Mouse (Mus musculus): ENCODE measurements around the gene Dld. TPM values are rescaled to one million over a fixed set of nuclear protein-coding genes. Genes with fewer than 3 reads are reported as not detected.
A peak's percentile ranks its signal among the peaks of the same experiment; 100 is the strongest.

Gene Dld
- polyA plus RNA-seq, 1 experiment = 109 TPM

- 51% methylated on average over 9 of the region's 9 CpGs for WGBS
- Histone ChIP-seq H3K27me3 (ENCODE audit: control insufficient read depth, insufficient read depth, low read length) (no peaks in the 10 kb centered on the region), H3K27ac (ENCODE audit: insufficient read depth, low read length) (no peak overlapping the region), H3K4me3 (replicated peaks; ENCODE audit: insufficient read depth, low read depth, low read length) (no peak overlapping the region), H3K4me1 (ENCODE audit: control insufficient read depth, insufficient read depth, low read length) (peaks cover 9% of the 10 kb centered on the region; the same call in 1 of the 2 replicates)
- TF ChIP-seq POLR2A (IDR thresholded peaks at IDR 0.05; ENCODE audit: borderline replicate concordance, insufficient read depth, low read length) = no peak
- no peak for TF ChIP-seq CTCF (IDR thresholded peaks at IDR 0.05; ENCODE audit: borderline replicate concordance, insufficient read depth, low read depth, low read length)
- no peak for DNase-seq
Measured at GRCm38 (mm10) chr12:31310687-31311086, 40.6 kb downstream of the Dld start.

GRCm38 (mm10) chr12:31307756-31308155 is 43.5 kb downstream of the Dld start:
- no peak for TF ChIP-seq CTCF (IDR thresholded peaks at IDR 0.05; ENCODE audit: borderline replicate concordance, insufficient read depth, low read depth, low read length)
- TF ChIP-seq POLR2A (IDR thresholded peaks at IDR 0.05; ENCODE audit: borderline replicate concordance, insufficient read depth, low read length) = no peak
- DNase-seq = no peak
- no peak overlapping the region for H3K4me3 ChIP-seq (replicated peaks; ENCODE audit: insufficient read depth, low read depth, low read length)
- 43% methylated on average over 8 of the region's 8 CpGs for WGBS
- no peaks in the 10 kb centered on the region for H3K27me3 ChIP-seq (ENCODE audit: control insufficient read depth, insufficient read depth, low read length)
- H3K27ac ChIP-seq (ENCODE audit: insufficient read depth, low read length) = no peak overlapping the region
- H3K4me1 ChIP-seq (ENCODE audit: control insufficient read depth, insufficient read depth, low read length) = peaks cover 9% of the 10 kb centered on the region; the same call in 1 of the 2 replicates

- Histone ChIP-seq H3K27ac (ENCODE audit: insufficient read depth, low read length) (no peak overlapping the region), H3K27me3 (ENCODE audit: control insufficient read depth, insufficient read depth, low read length) (no peaks in the 10 kb centered on the region), H3K4me3 (replicated peaks; ENCODE audit: insufficient read depth, low read depth, low read length) (no peak overlapping the region), H3K4me1 (ENCODE audit: control insufficient read depth, insufficient read depth, low read length) (peaks cover 9% of the 10 kb centered on the region; the same call in 1 of the 2 replicates)
- WGBS = 26% methylated on average over 8 of the region's 8 CpGs
- peak; percentile 23 to 55 for DNase-seq
- no peak for TF ChIP-seq CTCF (IDR thresholded peaks at IDR 0.05; ENCODE audit: borderline replicate concordance, insufficient read depth, low read depth, low read length)
- no peak for TF ChIP-seq POLR2A (IDR thresholded peaks at IDR 0.05; ENCODE audit: borderline replicate concordance, insufficient read depth, low read length)
Measured at GRCm38 (mm10) chr12:31307011-31307410, 44.2 kb downstream of the Dld start.

GRCm38 (mm10) chr12:31306075-31306675 is 45.1 kb downstream of the Dld start:
- no peak overlapping the region for H3K27ac ChIP-seq (ENCODE audit: insufficient read depth, low read length)
- no peak for DNase-seq
- TF ChIP-seq CTCF (IDR thresholded peaks at IDR 0.05; ENCODE audit: borderline replicate concordance, insufficient read depth, low read depth, low read length) (no peak), POLR2A (IDR thresholded peaks at IDR 0.05; ENCODE audit: borderline replicate concordance, insufficient read depth, low read length) (no peak)
- H3K27me3 ChIP-seq (ENCODE audit: control insufficient read depth, insufficient read depth, low read length) = no peaks in the 10 kb centered on the region
- H3K4me1 ChIP-seq (ENCODE audit: control insufficient read depth, insufficient read depth, low read length) = peaks cover 9% of the 10 kb centered on the region; the same call in 1 of the 2 replicates
- H3K4me3 ChIP-seq (replicated peaks; ENCODE audit: insufficient read depth, low read depth, low read length) = no peak overlapping the region
- WGBS = 70% methylated on average over 5 of the region's 5 CpGs

DNA sequence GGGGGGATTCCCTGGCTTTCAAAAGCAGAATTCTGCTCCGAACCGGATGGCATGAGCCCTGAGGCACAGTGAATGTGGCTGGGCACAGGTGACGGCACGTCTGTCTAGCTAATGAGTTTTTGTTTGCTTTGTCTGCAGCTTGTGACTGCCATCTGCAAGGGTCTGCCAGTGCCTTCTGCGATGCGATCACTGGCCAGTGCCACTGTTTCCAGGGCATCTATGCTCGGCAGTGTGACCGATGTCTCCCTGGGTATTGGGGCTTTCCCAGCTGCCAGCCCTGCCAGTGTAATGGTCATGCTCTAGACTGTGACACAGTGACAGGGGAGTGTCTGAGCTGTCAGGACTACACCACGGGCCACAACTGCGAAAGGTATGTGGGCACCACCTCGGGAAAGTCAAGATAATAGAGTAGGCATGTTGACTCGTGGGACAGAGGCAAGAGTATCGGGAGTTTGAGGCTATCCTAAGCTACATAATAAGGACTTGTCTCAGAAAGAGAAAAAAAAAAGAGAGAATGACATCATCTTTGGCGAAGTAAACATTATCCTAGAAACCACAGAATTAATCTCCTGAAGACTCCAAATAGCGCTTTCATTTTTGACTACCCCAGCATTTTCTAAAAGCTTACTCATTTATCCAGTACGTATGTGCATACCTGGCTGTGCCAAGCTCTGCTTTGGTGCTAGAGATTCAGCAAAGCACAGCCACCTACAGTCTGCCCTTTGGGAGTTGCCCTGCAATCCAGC is 48.3 kb downstream of the Dld start:
- TF ChIP-seq POLR2A (IDR thresholded peaks at IDR 0.05; ENCODE audit: borderline replicate concordance, insufficient read depth, low read length) = no peak
- TF ChIP-seq CTCF (IDR thresholded peaks at IDR 0.05; ENCODE audit: borderline replicate concordance, insufficient read depth, low read depth, low read length) = no peak
- H3K27ac ChIP-seq (ENCODE audit: insufficient read depth, low read length) = no peak overlapping the region
- H3K4me1 ChIP-seq (ENCODE audit: control insufficient read depth, insufficient read depth, low read length) = peaks cover 9% of the 10 kb centered on the region; the same call in 1 of the 2 replicates
- DNase-seq = peak; percentile 20 to 29
- no peak overlapping the region for H3K4me3 ChIP-seq (replicated peaks; ENCODE audit: insufficient read depth, low read depth, low read length)
- WGBS = 47% methylated on average over 16 of the region's 16 CpGs
- no peaks in the 10 kb centered on the region for H3K27me3 ChIP-seq (ENCODE audit: control insufficient read depth, insufficient read depth, low read length)

DNA sequence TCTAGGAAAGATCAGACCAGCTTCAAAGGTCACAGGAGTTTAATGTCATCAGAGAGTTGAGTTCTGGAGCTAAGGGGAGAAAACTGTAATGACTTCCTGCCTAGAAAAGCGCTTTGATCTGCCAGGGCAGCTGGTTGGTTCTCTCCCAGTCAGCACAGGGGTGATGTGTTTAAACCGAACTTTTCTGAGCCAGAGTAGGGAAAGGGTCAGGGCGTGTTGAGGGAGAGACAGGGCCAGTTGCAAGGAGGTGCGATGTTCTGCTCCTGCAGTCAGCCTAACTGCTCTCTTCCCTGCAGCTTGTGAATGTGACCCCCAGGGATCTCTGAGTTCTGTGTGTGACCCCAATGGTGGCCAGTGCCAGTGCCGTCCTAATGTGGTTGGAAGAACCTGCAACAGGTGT is 49.0 kb downstream of the Dld start:
- no peaks in the 10 kb centered on the region for H3K27me3 ChIP-seq (ENCODE audit: control insufficient read depth, insufficient read depth, low read length)
- H3K4me3 ChIP-seq (replicated peaks; ENCODE audit: insufficient read depth, low read depth, low read length) = no peak overlapping the region
- WGBS = 67% methylated on average over 5 of the region's 5 CpGs
- TF ChIP-seq CTCF (IDR thresholded peaks at IDR 0.05; ENCODE audit: borderline replicate concordance, insufficient read depth, low read depth, low read length) = no peak
- TF ChIP-seq POLR2A (IDR thresholded peaks at IDR 0.05; ENCODE audit: borderline replicate concordance, insufficient read depth, low read length) = no peak
- H3K27ac ChIP-seq (ENCODE audit: insufficient read depth, low read length) = no peak overlapping the region
- H3K4me1 ChIP-seq (ENCODE audit: control insufficient read depth, insufficient read depth, low read length) = peaks cover 5% of the 10 kb centered on the region; the same call in 1 of the 2 replicates
- no peak for DNase-seq

DNA sequence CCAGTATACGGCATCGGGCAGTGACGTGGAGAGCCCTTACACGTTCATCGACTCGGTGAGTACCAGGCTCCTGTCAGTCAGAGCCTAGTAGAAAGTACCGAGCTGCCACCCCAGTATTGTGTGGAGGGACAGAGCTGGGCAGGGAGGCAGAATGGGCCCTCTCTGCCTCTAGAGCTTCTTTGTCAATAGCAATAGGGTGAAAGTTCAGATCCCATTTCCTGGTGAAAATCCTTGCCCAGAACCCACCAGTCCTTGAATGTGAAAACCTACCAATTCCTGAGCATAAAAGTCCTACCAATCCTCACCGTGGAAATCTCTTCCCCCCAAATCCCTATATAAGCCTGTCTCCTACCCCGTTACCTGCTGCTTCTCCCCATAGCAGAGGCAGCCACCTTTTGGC is 51.0 kb downstream of the Dld start:
- H3K27ac ChIP-seq (ENCODE audit: insufficient read depth, low read length) = no peak overlapping the region
- no peaks in the 10 kb centered on the region for H3K27me3 ChIP-seq (ENCODE audit: control insufficient read depth, insufficient read depth, low read length)
- no peak overlapping the region for H3K4me3 ChIP-seq (replicated peaks; ENCODE audit: insufficient read depth, low read depth, low read length)
- 96% methylated on average over 9 of the region's 9 CpGs for WGBS
- no peaks in the 10 kb centered on the region; the same call in 1 of the 2 replicates for H3K4me1 ChIP-seq (ENCODE audit: control insufficient read depth, insufficient read depth, low read length)
- no peak for DNase-seq
- TF ChIP-seq POLR2A (IDR thresholded peaks at IDR 0.05; ENCODE audit: borderline replicate concordance, insufficient read depth, low read length) (no peak), CTCF (IDR thresholded peaks at IDR 0.05; ENCODE audit: borderline replicate concordance, insufficient read depth, low read depth, low read length) (no peak)

Measured in cerebellum, adult 2 months (tissue).